Mouse (Mus musculus): ENCODE measurements at regions not wholly inside any gene's neighbourhood (a gene's known extent, or its start where the extent isn't known, plus 50 kb on each side); places are given as distances from the start of the nearest gene placed in this dataset.

- peak; percentile 73 for DNase-seq
Observed at GRCm38 (mm10) chr11:71674319-71674718, 75.4 kb upstream of the Wscd1 start.

- DNase-seq = no peak
Observed at GRCm38 (mm10) chr11:71675714-71676313, 73.9 kb upstream of the Wscd1 start.

GRCm38 (mm10) chr11:71697017-71697416, 52.7 kb upstream of the Wscd1 start:
- no peak for DNase-seq

GRCm38 (mm10) chr11:71698836-71699235, 50.9 kb upstream of the Wscd1 start:
- no peak for DNase-seq

Data from cerebellum, adult 9-10 months (tissue).